Comparison of ENCODE assay signal across 24 mouse cellular contexts in the genomic region with DNA sequence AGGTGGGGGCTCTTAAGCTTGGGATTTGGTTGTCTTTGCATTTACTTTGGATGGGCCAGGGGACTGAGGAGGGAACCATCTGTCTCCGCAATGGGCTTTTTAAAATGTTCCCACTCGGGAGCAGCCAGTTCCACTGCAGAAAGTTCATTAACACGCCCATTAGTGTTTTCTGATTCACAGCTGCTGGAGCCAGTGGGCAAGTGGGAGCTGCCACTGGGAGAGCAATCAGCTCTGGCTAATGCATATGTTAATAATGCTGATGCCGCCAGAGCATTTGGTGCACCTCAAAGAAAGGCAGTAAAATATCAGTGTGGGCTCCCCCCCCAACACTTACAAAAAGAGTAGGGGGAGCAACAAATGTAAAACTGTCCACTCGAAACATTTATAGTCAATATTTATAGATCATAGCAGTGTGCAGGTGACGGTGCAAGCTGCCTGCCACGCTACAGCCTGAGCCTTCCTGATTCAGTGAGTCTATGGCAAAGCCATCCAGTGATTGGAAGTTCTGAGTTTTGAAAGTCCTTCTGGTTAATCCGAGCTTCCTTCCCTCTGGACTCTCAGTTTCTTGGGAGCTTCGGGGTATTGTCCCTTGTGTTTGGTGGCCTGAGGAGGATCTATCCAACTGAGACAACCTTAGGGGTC.
DNase-seq lines count a peak whose midpoint lies in the region; ATAC-seq and TF ChIP-seq lines count a peak whose summit lies in the region.
"Had no signal": no experiment of that assay in that cellular context is flagged by ENCODE, and none has a peak within 500 bp of the region (broad histone marks: within the 10 kb centered on the region; RNA-seq: fewer than 3 reads in every experiment).

No protein-coding gene starts in this region.

- no peak overlapping the region for H3K27ac ChIP-seq in hindbrain, embryonic 12.5 days
- no peak overlapping the region for H3K27ac ChIP-seq in hindbrain, embryonic 11.5 days (ENCODE audit: low read depth, low read length)
- no peak overlapping the region for H3K27ac ChIP-seq in neural tube, embryonic 11.5 days (ENCODE audit: low read depth, low read length)
- no peak overlapping the region for H3K27ac ChIP-seq in neural tube, embryonic 15.5 days (replicated peaks)
- H3K27ac ChIP-seq in neural tube, embryonic 14.5 days (ENCODE audit: low read depth, low read length), result no peak overlapping the region
- H3K27ac ChIP-seq in midbrain, postnatal 0 days (ENCODE audit: low read depth, low read length), result no peak overlapping the region
- H3K27ac ChIP-seq: embryonic facial prominence, embryonic 10.5 days; embryonic facial prominence, embryonic 12.5 days; forebrain, embryonic 13.5 days; forebrain, embryonic 15.5 days had no signal

- TF ChIP-seq CTCF in brain, embryonic 14.5 days (IDR thresholded peaks at IDR 0.05; ENCODE audit: borderline replicate concordance, extremely low read depth, insufficient read depth, insufficient read length), result no peak
- TF ChIP-seq CTCF in midbrain, postnatal 0 days (IDR thresholded peaks at IDR 0.05), result no peak

- peaks cover 4% of the 10 kb centered on the region; the same call in 1 of the 2 replicates for H3K4me1 ChIP-seq in hindbrain, embryonic 12.5 days
- H3K4me1 ChIP-seq in hindbrain, embryonic 11.5 days (replicated peaks; ENCODE audit: control insufficient read depth, insufficient read depth, low read length), result no peaks in the 10 kb centered on the region
- no peaks in the 10 kb centered on the region for H3K4me1 ChIP-seq in neural tube, embryonic 11.5 days (ENCODE audit: control insufficient read depth, insufficient read depth, low read length)
- peaks cover 9% of the 10 kb centered on the region for H3K4me1 ChIP-seq in neural tube, embryonic 15.5 days
- no peaks in the 10 kb centered on the region for H3K4me1 ChIP-seq in neural tube, embryonic 14.5 days (ENCODE audit: control insufficient read depth, insufficient read depth, low read length)
- no peaks in the 10 kb centered on the region for H3K4me1 ChIP-seq in midbrain, postnatal 0 days (ENCODE audit: insufficient read depth, low read length)
- H3K4me1 ChIP-seq: embryonic facial prominence, embryonic 10.5 days; embryonic facial prominence, embryonic 12.5 days; forebrain, embryonic 15.5 days had no signal

- H3K4me2 ChIP-seq in hindbrain, embryonic 12.5 days (replicated peaks), result no peak overlapping the region
- no peak overlapping the region for H3K4me2 ChIP-seq in hindbrain, embryonic 11.5 days (replicated peaks; ENCODE audit: low read depth, low read length)
- no peak overlapping the region for H3K4me2 ChIP-seq in neural tube, embryonic 11.5 days (ENCODE audit: low read depth)
- H3K4me2 ChIP-seq in neural tube, embryonic 15.5 days, result no peak overlapping the region; the same call in 1 of the 2 replicates
- H3K4me2 ChIP-seq in neural tube, embryonic 14.5 days (ENCODE audit: low read depth, low read length), result no peak overlapping the region
- H3K4me2 ChIP-seq in midbrain, postnatal 0 days (ENCODE audit: low read depth, low read length, poor library complexity, severe bottlenecking), result no peak overlapping the region
- H3K4me2 ChIP-seq: embryonic facial prominence, embryonic 12.5 days; forebrain, embryonic 13.5 days; forebrain, embryonic 15.5 days had no signal

- TF ChIP-seq POLR2A in brain, embryonic 14.5 days (IDR thresholded peaks at IDR 0.05; ENCODE audit: borderline replicate concordance, extremely low read depth, insufficient read depth, insufficient read length, poor library complexity, severe bottlenecking), result no peak

- H3K9me3 ChIP-seq in hindbrain, embryonic 12.5 days (replicated peaks), result no peaks in the 10 kb centered on the region
- no peaks in the 10 kb centered on the region for H3K9me3 ChIP-seq in hindbrain, embryonic 11.5 days (ENCODE audit: control insufficient read depth, low read length)
- H3K9me3 ChIP-seq in neural tube, embryonic 11.5 days (ENCODE audit: control insufficient read depth, low read length), result no peaks in the 10 kb centered on the region
- no peaks in the 10 kb centered on the region for H3K9me3 ChIP-seq in neural tube, embryonic 15.5 days (replicated peaks)
- H3K9me3 ChIP-seq in neural tube, embryonic 14.5 days (ENCODE audit: control insufficient read depth, low read length), result no peaks in the 10 kb centered on the region
- H3K9me3 ChIP-seq in midbrain, postnatal 0 days (ENCODE audit: low read length), result no peaks in the 10 kb centered on the region
- H3K9me3 ChIP-seq: embryonic facial prominence, embryonic 10.5 days; embryonic facial prominence, embryonic 12.5 days; forebrain, embryonic 13.5 days; forebrain, embryonic 15.5 days had no signal

- DNase-seq in hindbrain, embryonic 11.5 days (ENCODE audit: low spot score), result no peak
- DNase-seq in neural tube, embryonic 11.5 days (ENCODE audit: low spot score), result no peak
- peak; percentile 46 for DNase-seq in brain, embryonic 14.5 days (ENCODE audit: low read depth)
- DNase-seq in midbrain, postnatal 0 days (ENCODE audit: low spot score), result no peak
- DNase-seq: adrenal gland, adult 8-10 months; adrenal gland, postnatal 14 days; adrenal gland, postnatal 36 days; B cell, adult 2 months; cerebellum, adult 11 months; cerebellum, adult 18-20 months; cerebellum, adult 9-10 months; cerebellum, postnatal 10 days; cerebellum, postnatal 25 days had no signal

- peak; percentile 54; the same call in 1 of the 2 replicates for ATAC-seq in hindbrain, embryonic 12.5 days (ENCODE audit: low FRiP score)
- no peak for ATAC-seq in hindbrain, embryonic 11.5 days (ENCODE audit: low FRiP score)
- ATAC-seq in neural tube, embryonic 11.5 days (ENCODE audit: insufficient read depth, low FRiP score, low TSS enrichment), result peak; percentile 53; the same call in 1 of the 2 replicates
- no peak for ATAC-seq in neural tube, embryonic 15.5 days (ENCODE audit: low FRiP score)
- peak; percentile 76; the same call in 1 of the 2 replicates for ATAC-seq in neural tube, embryonic 14.5 days (ENCODE audit: low read depth)
- no peak for ATAC-seq in midbrain, postnatal 0 days (ENCODE audit: low FRiP score)
- ATAC-seq: activated CD4-positive, CD25-positive, alpha-beta regulatory T cell, adult 4 months; CD4-positive, CD25-positive, alpha-beta regulatory T cell, adult 4 months; forebrain, embryonic 13.5 days; forebrain, embryonic 15.5 days; Patski had no signal

- WGBS in hindbrain, embryonic 12.5 days, result 68% methylated on average over 9 of the region's 9 CpGs
- 78% methylated on average over 9 of the region's 9 CpGs for WGBS in hindbrain, embryonic 11.5 days
- 68% methylated on average over 9 of the region's 9 CpGs for WGBS in neural tube, embryonic 11.5 days
- WGBS in neural tube, embryonic 15.5 days, result 35% methylated on average over 9 of the region's 9 CpGs
- 42% methylated on average over 9 of the region's 9 CpGs for WGBS in neural tube, embryonic 14.5 days
- 68% methylated on average over 9 of the region's 9 CpGs for WGBS in midbrain, postnatal 0 days

- no peak overlapping the region for H3K9ac ChIP-seq in hindbrain, embryonic 12.5 days
- no peak overlapping the region for H3K9ac ChIP-seq in hindbrain, embryonic 11.5 days (ENCODE audit: low read depth, low read length)
- no peak overlapping the region for H3K9ac ChIP-seq in neural tube, embryonic 11.5 days (ENCODE audit: low read length)
- no peak overlapping the region for H3K9ac ChIP-seq in neural tube, embryonic 15.5 days (replicated peaks)
- H3K9ac ChIP-seq in neural tube, embryonic 14.5 days (replicated peaks; ENCODE audit: low read depth, low read length), result no peak overlapping the region
- H3K9ac ChIP-seq in midbrain, postnatal 0 days (replicated peaks; ENCODE audit: low read length, poor library complexity, severe bottlenecking), result no peak overlapping the region
- H3K9ac ChIP-seq: embryonic facial prominence, embryonic 12.5 days; forebrain, embryonic 13.5 days; forebrain, embryonic 15.5 days had no signal

- no peaks in the 10 kb centered on the region for H3K36me3 ChIP-seq in hindbrain, embryonic 12.5 days
- H3K36me3 ChIP-seq in hindbrain, embryonic 11.5 days (ENCODE audit: control insufficient read depth, insufficient read depth, low read length), result no peaks in the 10 kb centered on the region
- no peaks in the 10 kb centered on the region for H3K36me3 ChIP-seq in neural tube, embryonic 11.5 days (ENCODE audit: control insufficient read depth, insufficient read depth, low read length)
- no peaks in the 10 kb centered on the region for H3K36me3 ChIP-seq in neural tube, embryonic 15.5 days
- H3K36me3 ChIP-seq in neural tube, embryonic 14.5 days (ENCODE audit: control insufficient read depth, insufficient read depth, low read length), result no peaks in the 10 kb centered on the region
- H3K36me3 ChIP-seq in midbrain, postnatal 0 days (ENCODE audit: insufficient read depth, low read length), result no peaks in the 10 kb centered on the region
- H3K36me3 ChIP-seq: embryonic facial prominence, embryonic 10.5 days; embryonic facial prominence, embryonic 12.5 days; forebrain, embryonic 15.5 days; G1E had no signal

- H3K4me3 ChIP-seq in hindbrain, embryonic 12.5 days, result no peak overlapping the region
- H3K4me3 ChIP-seq in hindbrain, embryonic 11.5 days (ENCODE audit: low read depth, low read length), result no peak overlapping the region
- H3K4me3 ChIP-seq in neural tube, embryonic 11.5 days (ENCODE audit: low read depth, low read length), result no peak overlapping the region
- no peak overlapping the region for H3K4me3 ChIP-seq in neural tube, embryonic 15.5 days (replicated peaks)
- no peak overlapping the region for H3K4me3 ChIP-seq in neural tube, embryonic 14.5 days (ENCODE audit: low read depth, low read length)
- no peak overlapping the region for H3K4me3 ChIP-seq in midbrain, postnatal 0 days (ENCODE audit: low read depth, low read length)
- H3K4me3 ChIP-seq: embryonic facial prominence, embryonic 10.5 days; embryonic facial prominence, embryonic 12.5 days; forebrain, embryonic 13.5 days; forebrain, embryonic 15.5 days had no signal

- no peaks in the 10 kb centered on the region for H3K27me3 ChIP-seq in hindbrain, embryonic 12.5 days
- H3K27me3 ChIP-seq in hindbrain, embryonic 11.5 days (ENCODE audit: control insufficient read depth, insufficient read depth, low read length), result no peaks in the 10 kb centered on the region
- H3K27me3 ChIP-seq in neural tube, embryonic 11.5 days (ENCODE audit: control insufficient read depth, insufficient read depth, low read length), result no peaks in the 10 kb centered on the region
- H3K27me3 ChIP-seq in neural tube, embryonic 15.5 days (replicated peaks), result no peaks in the 10 kb centered on the region
- H3K27me3 ChIP-seq in neural tube, embryonic 14.5 days (ENCODE audit: control insufficient read depth, insufficient read depth, low read length), result no peaks in the 10 kb centered on the region
- H3K27me3 ChIP-seq in midbrain, postnatal 0 days (ENCODE audit: insufficient read depth, low read length), result no peaks in the 10 kb centered on the region
- H3K27me3 ChIP-seq: embryonic facial prominence, embryonic 12.5 days; forebrain, embryonic 13.5 days; forebrain, embryonic 15.5 days; Patski had no signal

Comparison
In these comparisons a context has a peak if more than half of its experiments do, and no peak if none do; other contexts are left out.
1. ATAC-seq: peak in hindbrain, embryonic 12.5 days (single experiment), neural tube, embryonic 11.5 days (single experiment) and neural tube, embryonic 14.5 days (single experiment); none in hindbrain, embryonic 11.5 days (single experiment), neural tube, embryonic 15.5 days (single experiment) and midbrain, postnatal 0 days (single experiment).